Mouse (Mus musculus) brain, embryonic 14.5 days (tissue): ENCODE data around the gene Tex38.

Source experiments
- CTCF ChIP-seq: fragments of 200-500 bp; IDR thresholded peaks from 2 replicates; pipeline ENCODE4 v1.5.1; 2012; ENCODE audit warnings: inconsistent platforms, mild to moderate bottlenecking, moderate library complexity, borderline replicate concordance; ENCODE audit not compliant: insufficient read depth, insufficient read length; ENCODE audit errors: extremely low read depth
- POLR2A ChIP-seq: fragments of 200-500 bp; IDR thresholded peaks from 2 replicates; pipeline ENCODE4 v1.6.1; 2012; ENCODE audit warnings: mild to moderate bottlenecking, inconsistent platforms, borderline replicate concordance; ENCODE audit not compliant: poor library complexity, insufficient read depth, insufficient read length, severe bottlenecking; ENCODE audit errors: extremely low read depth

DNA sequence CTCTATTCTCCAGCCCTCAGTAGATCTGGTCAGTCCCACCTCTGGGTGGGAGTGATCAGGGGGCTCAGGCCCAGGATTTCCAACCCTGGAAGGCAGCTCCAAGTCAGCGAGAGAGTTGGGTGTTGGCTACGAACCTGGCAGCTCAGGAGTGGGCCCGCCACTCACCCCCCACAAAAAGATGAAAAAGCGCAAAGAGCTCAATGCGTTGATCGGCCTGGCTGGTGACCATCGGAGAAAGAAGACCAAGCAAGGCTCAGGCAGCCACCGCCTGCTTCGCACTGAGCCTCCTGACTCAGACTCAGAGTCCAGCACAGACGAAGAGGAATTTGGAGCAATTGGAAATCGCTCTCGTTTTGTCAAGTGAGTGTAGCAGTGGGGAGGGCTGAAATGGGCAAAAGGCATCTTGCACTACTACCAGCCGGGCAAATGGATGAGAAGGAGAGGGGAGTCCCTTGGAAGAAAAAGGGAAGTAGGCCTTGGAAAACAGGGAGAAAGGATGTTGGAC is 42.3 kb downstream of the Tex38 start:
- no peak for TF ChIP-seq CTCF
- TF ChIP-seq POLR2A, result no peak
